Mouse (Mus musculus) neural tube, embryonic 12.5 days (tissue): ENCODE data around the gene Gjc2. TPM values are rescaled to one million over a fixed set of nuclear protein-coding genes. Genes with fewer than 3 reads are reported as not detected.

Experiments used
- ATAC-seq: fragments of 200-750 bp; cut with Nextera tagmentation; 2 replicates; pipeline ENCODE4 v1.8.0; 2017; ENCODE audit warnings: low read depth, mild to moderate bottlenecking, moderate TSS enrichment, moderate library complexity; ENCODE audit not compliant: low FRiP score
- H3K27ac ChIP-seq: fragments of 300-500 bp; sonication (generic); 2 replicates; pipeline ENCODE4 v1.5.1; 2016
- H3K27me3 ChIP-seq: fragments of 300-500 bp; sonication (generic); replicated peaks from 2 replicates; pipeline ENCODE4 v1.6.1; 2016; ENCODE audit warnings: mild to moderate bottlenecking
- H3K36me3 ChIP-seq: fragments of 300-500 bp; sonication (generic); 2 replicates; pipeline ENCODE4 v1.6.1; 2016; ENCODE audit warnings: mild to moderate bottlenecking
- H3K4me1 ChIP-seq: fragments of 300-500 bp; sonication (generic); 2 replicates; pipeline ENCODE4 v1.6.1; 2016
- H3K4me2 ChIP-seq: fragments of 300-500 bp; sonication (generic); replicated peaks from 2 replicates; pipeline ENCODE4 v1.6.1; 2016; ENCODE audit warnings: mild to moderate bottlenecking
- H3K4me3 ChIP-seq: fragments of 300-500 bp; sonication (generic); 2 replicates; pipeline ENCODE4 v1.5.1; 2016
- H3K9ac ChIP-seq: fragments of 300-500 bp; sonication (generic); 2 replicates; pipeline ENCODE4 v1.6.1; 2016; ENCODE audit warnings: mild to moderate bottlenecking
- H3K9me3 ChIP-seq: fragments of 300-500 bp; sonication (generic); 2 replicates; pipeline ENCODE4 v1.6.1; 2016; ENCODE audit warnings: mild to moderate bottlenecking
- WGBS: fragments of 180-500 bp; shearing (Covaris S2); methylation state at CpG from one replicate; pipeline ENCODE4 v1.1.7; 2016; 5-methylcytosine and 5-hydroxymethylcytosine counted together
- polyA plus RNA-seq: library from polyadenylated mRNA; unstranded; fragments of >200 nt; fragmentation: Nextera tagmentation; extraction: Ambion mirVana; gene quantifications from 2 replicates; pipeline ENCODE4 v1.2.1, GENCODE M21; 2016

Gjc2 gene
- 0.23 and 0.39 TPM in 2 replicates for polyA plus RNA-seq

- no peak for ATAC-seq
- H3K36me3 ChIP-seq, result peaks cover 31% of the 10 kb centered on the region
Measured at GRCm38 (mm10) chr11:59182864-59183331, at the start of gene Gjc2. Gene Gjc2 (minus strand): TSS chr11:59183213.

GRCm38 (mm10) chr11:59232797-59233196, 49.8 kb upstream of the Gjc2 start:
- Histone ChIP-seq H3K4me1 (peaks cover 5% of the 10 kb centered on the region), H3K36me3 (no peaks in the 10 kb centered on the region), H3K27me3 (no peaks in the 10 kb centered on the region), H3K4me3 (no peak overlapping the region), H3K27ac (no peak overlapping the region), H3K9me3 (no peaks in the 10 kb centered on the region), H3K4me2 (no peak overlapping the region), H3K9ac (no peak overlapping the region)
- no peak for ATAC-seq
- WGBS, result 49% methylated on average over 2 of the region's 2 CpGs

More at GRCm38 (mm10) chr11:59182864-59183331, at the start of gene Gjc2:
- Histone ChIP-seq H3K4me2 (no peak within 1 kb of the TSS), H3K9ac (no peak within 1 kb of the TSS), H3K27me3 (peaks cover 16% of the 10 kb centered on the region), H3K27ac (no peak within 1 kb of the TSS), H3K4me3 (no peak within 1 kb of the TSS), H3K4me1 (no peaks in the 10 kb centered on the region), H3K9me3 (no peaks in the 10 kb centered on the region)
- 39% methylated on average over 3 of the region's 3 CpGs for WGBS

GRCm38 (mm10) chr11:59230144-59230760, 47.2 kb upstream of the Gjc2 start:
- no peaks in the 10 kb centered on the region for H3K27me3 ChIP-seq
- no peak overlapping the region for H3K9ac ChIP-seq
- no peaks in the 10 kb centered on the region for H3K36me3 ChIP-seq
- peaks cover 25% of the 10 kb centered on the region for H3K4me1 ChIP-seq
- H3K4me2 ChIP-seq, result 0 out of 2 replicates have a peak overlapping the region, but pooled peaks have one; percentile 18
- ATAC-seq, result no peak
- no peaks in the 10 kb centered on the region for H3K9me3 ChIP-seq
- WGBS, result 17% methylated on average over 7 of the region's 7 CpGs
- no peak overlapping the region for H3K27ac ChIP-seq
- H3K4me3 ChIP-seq, result no peak overlapping the region

- H3K9me3 ChIP-seq, result no peaks in the 10 kb centered on the region
- peak within 1 kb of the TSS; percentile 97 for H3K9ac ChIP-seq
- no peaks in the 10 kb centered on the region for H3K27me3 ChIP-seq
- peaks cover 30% of the 10 kb centered on the region for H3K4me1 ChIP-seq
- ATAC-seq, result peak; percentile 95
- peak within 1 kb of the TSS; percentile 89 for H3K27ac ChIP-seq
- peak within 1 kb of the TSS; percentile 100 for H3K4me3 ChIP-seq
- peak within 1 kb of the TSS; percentile 91 for H3K4me2 ChIP-seq
- WGBS, result 4% methylated on average over 59 of the region's 59 CpGs
- peaks cover 4% of the 10 kb centered on the region; the same call in 1 of the 2 replicates for H3K36me3 ChIP-seq
Measured at GRCm38 (mm10) chr11:59228122-59228953, 45.3 kb upstream of the Gjc2 start, which contains the start of gene Arf1. Gene Arf1 (minus strand): TSS chr11:59228270.

DNA sequence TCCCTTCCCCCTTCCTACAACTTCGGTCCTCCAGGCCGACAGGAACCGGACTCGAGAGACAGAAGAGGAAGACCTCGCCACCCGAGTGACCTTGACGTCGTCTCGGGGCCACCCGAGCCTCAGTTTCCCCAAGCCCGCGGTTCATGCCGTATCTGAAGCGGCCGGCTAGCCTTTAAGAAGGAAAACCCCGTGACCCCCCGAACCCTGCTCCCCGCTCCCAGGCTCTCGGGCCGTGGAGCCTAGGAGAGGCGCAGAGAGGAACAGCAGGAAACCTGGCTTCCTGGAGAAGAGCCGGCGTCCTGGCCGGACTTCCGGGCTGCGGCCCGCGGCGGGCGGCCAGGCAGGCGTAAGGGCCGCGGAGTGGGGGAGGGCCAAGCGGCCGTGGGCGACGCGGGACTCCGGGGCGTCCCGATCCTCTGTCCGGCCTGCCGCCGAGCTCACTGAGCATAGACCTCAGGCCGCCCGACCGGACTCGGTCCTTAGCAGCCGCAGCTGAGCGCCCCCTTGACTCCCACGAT, 44.6 kb upstream of the Gjc2 start:
- Histone ChIP-seq H3K27ac (peak overlapping the region; percentile 89), H3K9ac (peak overlapping the region; percentile 97), H3K36me3 (peaks cover 4% of the 10 kb centered on the region; the same call in 1 of the 2 replicates), H3K4me1 (peaks cover 30% of the 10 kb centered on the region), H3K9me3 (no peaks in the 10 kb centered on the region), H3K4me2 (peak overlapping the region; percentile 91), H3K4me3 (peak overlapping the region; percentile 100), H3K27me3 (no peaks in the 10 kb centered on the region)
- under 1% methylated on average over 51 of the region's 51 CpGs for WGBS
- ATAC-seq, result peak; percentile 82

- no peak for ATAC-seq
- 6% methylated on average over 21 of the region's 21 CpGs for WGBS
- peak overlapping the region; percentile 100 for H3K4me3 ChIP-seq
Measured at GRCm38 (mm10) chr11:59226787-59227603, 44.0 kb upstream of the Gjc2 start.

DNA sequence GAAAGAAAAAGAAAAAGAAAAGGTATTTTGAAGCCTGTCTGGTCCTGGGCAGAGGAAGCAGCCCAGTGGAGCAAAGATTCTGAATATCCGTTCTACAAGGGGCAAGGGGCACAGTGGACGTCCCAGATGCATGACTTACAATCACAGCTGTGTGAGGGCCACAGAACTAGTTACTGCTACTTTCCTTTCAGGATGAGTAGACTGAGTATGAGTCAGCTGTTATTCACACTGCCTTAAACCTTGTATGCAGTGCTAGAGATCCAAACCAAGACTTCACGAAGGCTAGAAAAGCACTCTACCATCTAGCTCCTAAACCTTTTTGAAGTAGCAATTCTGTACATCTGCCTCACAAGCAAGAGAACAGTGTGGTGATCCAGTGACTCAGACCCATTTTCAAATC, 43.2 kb upstream of the Gjc2 start:
- Histone ChIP-seq H3K9ac (peak overlapping the region; percentile 97; the same call in 1 of the 2 replicates), H3K4me3 (peak overlapping the region; percentile 100), H3K36me3 (peaks cover 4% of the 10 kb centered on the region; the same call in 1 of the 2 replicates), H3K27ac (no peak overlapping the region), H3K27me3 (no peaks in the 10 kb centered on the region), H3K4me2 (peak overlapping the region; percentile 91), H3K9me3 (no peaks in the 10 kb centered on the region), H3K4me1 (peaks cover 30% of the 10 kb centered on the region)
- WGBS, result 71% methylated on average over 3 of the region's 3 CpGs
- ATAC-seq, result no peak

More at GRCm38 (mm10) chr11:59226787-59227603, 44.0 kb upstream of the Gjc2 start:
- Histone ChIP-seq H3K4me2 (peak overlapping the region; percentile 91), H3K27me3 (no peaks in the 10 kb centered on the region), H3K27ac (peak overlapping the region; percentile 89; the same call in 1 of the 2 replicates), H3K36me3 (peaks cover 4% of the 10 kb centered on the region; the same call in 1 of the 2 replicates), H3K4me1 (peaks cover 30% of the 10 kb centered on the region), H3K9ac (peak overlapping the region; percentile 97), H3K9me3 (no peaks in the 10 kb centered on the region)

GRCm38 (mm10) chr11:59225167-59225566, 42.2 kb upstream of the Gjc2 start:
- Histone ChIP-seq H3K27me3 (no peaks in the 10 kb centered on the region), H3K36me3 (peaks cover 10% of the 10 kb centered on the region; the same call in 1 of the 2 replicates), H3K9ac (no peak overlapping the region), H3K4me2 (peak overlapping the region; percentile 91), H3K9me3 (no peaks in the 10 kb centered on the region), H3K27ac (no peak overlapping the region), H3K4me3 (no peak overlapping the region), H3K4me1 (peaks cover 30% of the 10 kb centered on the region)
- ATAC-seq, result no peak
- 83% methylated on average over 2 of the region's 2 CpGs for WGBS

GRCm38 (mm10) chr11:59224470-59224869, 41.5 kb upstream of the Gjc2 start:
- Histone ChIP-seq H3K27ac (no peak overlapping the region), H3K9me3 (no peaks in the 10 kb centered on the region), H3K36me3 (peaks cover 16% of the 10 kb centered on the region; the same call in 1 of the 2 replicates), H3K27me3 (no peaks in the 10 kb centered on the region), H3K9ac (no peak overlapping the region), H3K4me3 (no peak overlapping the region), H3K4me1 (peaks cover 30% of the 10 kb centered on the region), H3K4me2 (no peak overlapping the region)
- WGBS, result 77% methylated on average over 2 of the region's 2 CpGs
- no peak for ATAC-seq

GRCm38 (mm10) chr11:59224025-59224424, 41.0 kb upstream of the Gjc2 start:
- no peak overlapping the region for H3K4me2 ChIP-seq
- H3K4me1 ChIP-seq, result peaks cover 30% of the 10 kb centered on the region
- H3K27ac ChIP-seq, result no peak overlapping the region
- H3K27me3 ChIP-seq, result no peaks in the 10 kb centered on the region
- no peak overlapping the region for H3K4me3 ChIP-seq
- WGBS, result 95% methylated on average over 3 of the region's 3 CpGs
- no peak overlapping the region for H3K9ac ChIP-seq
- peaks cover 19% of the 10 kb centered on the region; the same call in 1 of the 2 replicates for H3K36me3 ChIP-seq
- no peaks in the 10 kb centered on the region for H3K9me3 ChIP-seq
- no peak for ATAC-seq

- H3K9me3 ChIP-seq, result no peaks in the 10 kb centered on the region
- H3K4me2 ChIP-seq, result no peak overlapping the region
- no peak overlapping the region for H3K27ac ChIP-seq
- H3K4me1 ChIP-seq, result peaks cover 24% of the 10 kb centered on the region
- ATAC-seq, result no peak
- no peak overlapping the region for H3K9ac ChIP-seq
- peaks cover 24% of the 10 kb centered on the region; the same call in 1 of the 2 replicates for H3K36me3 ChIP-seq
- WGBS, result 92% methylated on average over 4 of the region's 4 CpGs
- H3K4me3 ChIP-seq, result no peak overlapping the region
- H3K27me3 ChIP-seq, result no peaks in the 10 kb centered on the region
Measured at GRCm38 (mm10) chr11:59222306-59222705, 39.3 kb upstream of the Gjc2 start.
